Mouse (Mus musculus) gastrocnemius, postnatal 14 days (tissue): Measurements from ENCODE around the gene Ust. TPM values are rescaled to one million over a fixed set of nuclear protein-coding genes. Genes with fewer than 3 reads are reported as not detected.

ENCODE experiments used
- DNase-seq: peaks from one replicate; pipeline ENCODE4 v3.0.0; 2021; ENCODE audit warnings: mixed read lengths
- intact Hi-C: fragments of 180-260 bp; cut with DNase I; formaldehyde crosslinking; loops from one replicate; pipeline ENCODE4 v1.15.1; 2025; ENCODE audit warnings: low total_unique reads
- total RNA-seq, 2 experiments: library from RNA; stranded (reverse); gene quantifications; 2 replicates each; pipeline ENCODE4 v1.2.3; 2021

Gene Ust
- total RNA-seq, 2 experiments from 2014 or later = 2.1 to 2.3 TPM

DNA sequence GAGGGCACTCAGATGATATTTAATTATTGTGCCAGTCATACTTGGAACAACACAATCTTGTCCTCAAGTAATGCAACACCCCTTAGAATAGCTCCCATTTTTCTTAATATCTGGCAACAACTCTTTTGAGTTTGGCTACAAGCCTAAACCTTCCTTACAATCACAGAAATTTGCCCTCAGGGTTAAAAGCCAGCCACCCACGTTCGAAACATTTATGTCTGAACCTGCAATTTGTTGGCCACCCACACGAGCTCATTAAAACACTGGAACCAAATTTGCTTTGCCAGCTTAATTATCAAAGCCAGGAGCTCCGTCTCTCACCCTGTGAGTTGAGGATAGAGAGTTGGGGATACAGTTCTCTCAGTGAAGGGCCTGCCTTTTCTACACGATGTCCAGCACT, 70.9 kb downstream of the Ust start:
- DNase-seq = no peak
- intact Hi-C loops = no loop called here

DNA sequence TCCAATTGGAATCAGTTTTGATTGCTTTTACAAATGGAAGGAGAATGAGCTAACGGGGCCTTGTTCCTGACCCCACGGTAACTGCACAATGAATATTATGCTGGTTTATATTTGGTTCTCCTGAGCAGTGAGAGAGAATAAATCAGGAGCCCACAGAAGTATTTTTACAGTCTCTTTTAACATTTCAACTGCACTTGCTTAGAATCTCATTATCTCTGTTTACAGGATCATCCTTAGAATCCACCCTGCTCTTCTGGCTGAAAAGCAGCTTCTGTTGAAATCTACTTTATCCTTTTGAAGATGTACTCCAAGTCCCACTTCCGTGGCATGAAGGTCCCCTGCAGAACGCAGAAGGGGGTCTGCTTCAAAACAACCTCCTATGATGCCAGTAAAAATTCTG, 71.7 kb downstream of the Ust start:
- no peak for DNase-seq
- intact Hi-C loops = no loop called here

DNA sequence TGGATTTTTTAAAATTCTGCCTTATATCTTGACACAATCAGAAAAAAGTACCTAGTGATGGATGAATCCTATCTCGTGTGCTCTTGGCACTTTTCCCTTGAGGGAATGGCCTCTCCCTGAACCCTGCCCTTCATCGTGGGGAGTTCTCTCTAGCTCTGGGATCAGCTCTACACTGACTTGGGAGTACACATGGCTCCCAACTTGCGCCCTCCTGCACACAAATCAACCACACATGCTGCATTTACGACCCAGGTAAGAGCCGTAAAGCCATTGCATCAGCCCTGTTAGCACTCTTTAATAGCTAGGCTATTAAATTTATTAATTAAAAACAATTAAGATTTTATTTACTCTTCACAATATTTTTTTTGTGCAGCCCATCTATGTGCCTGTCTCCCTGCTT, 74.6 kb downstream of the Ust start:
- no peak for DNase-seq
- intact Hi-C loops = no loop called here

DNA sequence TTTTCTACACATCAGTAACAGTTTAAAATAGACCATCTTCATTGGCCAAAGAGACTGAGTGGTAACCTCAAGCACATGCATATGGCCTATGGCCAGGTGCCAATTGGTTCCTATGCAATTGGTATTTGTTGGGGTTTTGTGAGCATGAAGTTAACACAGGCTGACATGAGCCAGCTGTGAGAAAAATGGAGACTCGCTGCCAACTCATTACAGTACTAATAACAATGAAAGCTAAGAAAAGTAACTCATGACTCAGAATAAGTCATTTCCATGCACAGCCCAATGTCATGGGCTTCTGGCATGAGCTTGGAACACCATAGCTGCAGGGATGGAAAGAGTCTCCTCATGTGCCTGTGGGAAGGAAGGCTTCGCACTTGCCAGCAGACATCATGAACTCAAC, 86.8 kb downstream of the Ust start:
- DNase-seq = peak; percentile 19
- intact Hi-C loops = no loop called here

DNA sequence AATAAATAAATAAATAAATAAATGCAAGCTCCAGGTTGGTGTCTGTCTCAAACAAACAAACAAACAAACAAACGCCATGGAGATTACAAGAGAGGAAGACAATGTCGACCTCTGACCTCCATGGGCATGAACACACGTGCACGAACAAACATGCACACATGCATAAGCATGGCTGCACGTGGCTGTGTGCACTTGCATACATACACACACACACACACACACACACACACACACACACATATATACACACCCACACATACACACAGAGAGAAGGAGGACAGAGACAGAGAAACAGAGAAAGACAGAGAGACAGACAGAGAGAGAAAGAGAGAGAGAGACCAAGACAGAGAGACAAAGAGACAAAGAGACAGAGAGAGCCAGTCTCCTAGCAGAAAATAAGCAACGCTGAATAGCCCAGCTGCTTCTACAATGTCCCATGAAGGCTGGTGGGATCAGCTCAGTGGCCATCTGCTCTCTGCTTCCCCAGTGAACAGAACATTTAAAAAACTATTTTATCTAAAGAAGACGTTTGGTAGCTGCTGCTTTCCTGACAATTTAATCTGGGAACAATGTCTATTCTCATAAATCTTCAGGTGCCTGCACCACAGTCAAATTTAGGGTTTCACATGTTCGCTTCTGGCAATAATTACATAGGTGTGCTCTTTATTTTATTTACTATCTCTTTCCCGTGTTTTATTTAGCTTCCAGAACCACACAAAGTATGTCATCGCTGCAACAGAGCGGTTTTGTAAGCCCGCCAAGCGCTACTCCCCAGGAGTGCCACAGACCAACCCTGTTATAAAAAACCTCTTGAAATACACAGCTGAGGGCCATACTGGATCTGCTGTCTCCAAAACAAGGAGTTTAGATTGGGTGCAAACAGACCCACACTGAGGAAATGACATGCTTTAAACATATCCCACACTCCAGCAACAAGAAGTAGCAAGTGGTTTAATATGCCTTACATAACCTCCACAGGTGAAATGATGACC, 89.5 kb downstream of the Ust start:
- no peak for DNase-seq
- intact Hi-C loops = no loop called here

DNA sequence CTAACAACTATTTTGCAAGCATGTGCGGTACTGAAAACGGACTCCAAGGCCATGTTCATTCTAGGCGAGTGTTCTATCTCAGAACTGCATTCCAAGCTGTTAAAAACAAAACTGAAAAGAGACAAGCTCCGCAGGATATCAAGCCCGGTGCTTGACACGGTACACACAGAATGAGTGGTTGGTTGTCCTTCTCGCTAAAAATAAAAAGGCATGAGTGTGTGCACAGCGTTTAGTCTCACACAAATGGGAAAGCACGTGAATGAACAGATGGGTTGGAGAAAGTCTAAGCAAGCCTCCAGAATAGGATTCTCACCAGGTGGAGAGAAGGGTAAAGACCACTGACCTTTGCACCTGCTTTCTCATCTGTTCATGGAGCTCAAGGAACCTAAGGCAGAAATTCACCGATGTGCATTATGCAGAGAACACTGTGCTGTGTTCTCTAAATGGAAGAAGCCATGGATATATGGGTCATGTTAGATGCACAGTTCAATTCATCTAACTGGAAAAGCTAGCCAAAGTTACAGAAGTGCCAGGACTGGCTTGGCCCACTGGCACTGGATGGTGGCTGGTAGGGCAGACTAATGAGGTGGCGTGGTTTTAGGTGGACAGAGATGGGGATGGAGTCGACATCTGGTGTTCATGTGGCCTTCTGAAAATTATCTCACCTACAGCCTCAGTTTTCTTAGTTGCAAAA, 90.8 kb downstream of the Ust start:
- intact Hi-C loops = no loop called here
- DNase-seq = no peak

DNA sequence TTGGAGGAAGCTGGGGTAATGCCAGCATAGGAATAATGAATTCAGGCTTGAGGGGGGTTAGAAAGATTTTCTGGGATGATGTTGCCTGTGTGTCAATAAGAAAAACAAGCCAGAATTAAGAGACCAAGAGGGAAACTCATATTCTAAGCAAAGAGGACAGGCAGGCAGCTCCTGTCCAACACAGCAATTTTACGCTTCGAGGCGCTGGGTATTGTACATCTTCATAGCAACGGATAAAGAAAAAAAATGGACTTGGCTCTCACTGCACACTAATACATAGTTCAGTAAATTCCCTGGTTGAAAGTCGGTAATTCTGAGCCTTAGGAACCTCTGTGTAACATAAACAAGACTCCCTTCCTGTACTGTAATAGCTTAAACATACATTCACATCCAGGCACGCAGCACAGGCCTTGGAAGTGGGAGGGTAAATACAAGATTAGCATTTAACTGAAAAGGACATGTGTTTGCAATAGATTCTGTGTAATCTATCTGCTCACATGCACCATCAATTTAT, 99.1 kb downstream of the Ust start:
- DNase-seq = no peak
- intact Hi-C loops = no loop called here

DNA sequence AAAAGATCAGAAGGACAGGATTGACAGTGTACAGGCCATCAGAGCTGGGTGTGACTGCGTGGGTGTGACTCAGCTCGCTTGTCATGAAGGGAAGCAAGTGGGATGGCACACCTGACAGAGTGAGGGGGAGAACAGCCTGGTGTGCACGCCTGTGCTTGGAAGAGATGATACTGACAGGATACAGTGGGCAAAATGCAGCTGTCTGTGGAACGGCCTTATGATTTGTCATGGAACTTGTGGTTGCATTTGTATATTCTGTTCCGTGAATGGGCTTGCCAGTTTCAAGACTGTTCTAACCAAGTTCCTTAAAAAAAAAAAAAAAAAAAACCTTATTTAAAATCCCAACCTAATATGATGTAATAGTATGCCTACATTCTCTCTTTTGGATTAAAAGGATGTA, 103.2 kb downstream of the Ust start:
- intact Hi-C loops = no loop called here
- DNase-seq = no peak

DNA sequence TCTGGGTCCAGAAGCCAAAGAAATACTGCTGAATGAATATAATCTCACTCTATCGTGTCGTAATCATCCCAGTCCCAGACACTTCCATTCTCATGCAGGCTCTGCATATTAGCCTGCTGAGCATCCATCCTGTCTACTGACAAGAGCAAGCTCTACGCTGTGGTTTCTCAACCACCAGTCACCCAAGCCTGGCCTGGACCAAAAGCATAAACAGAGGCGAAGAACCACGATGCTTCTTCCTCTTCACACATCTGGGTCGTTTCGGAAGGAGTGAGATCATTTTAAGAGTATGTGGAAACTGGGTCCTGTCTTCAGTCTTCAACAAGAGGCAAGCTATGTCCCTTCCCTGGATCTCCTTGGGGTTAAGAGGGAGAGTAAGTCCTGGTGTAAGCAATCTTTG, 103.6 kb downstream of the Ust start:
- intact Hi-C loops = no loop called here
- no peak for DNase-seq

DNA sequence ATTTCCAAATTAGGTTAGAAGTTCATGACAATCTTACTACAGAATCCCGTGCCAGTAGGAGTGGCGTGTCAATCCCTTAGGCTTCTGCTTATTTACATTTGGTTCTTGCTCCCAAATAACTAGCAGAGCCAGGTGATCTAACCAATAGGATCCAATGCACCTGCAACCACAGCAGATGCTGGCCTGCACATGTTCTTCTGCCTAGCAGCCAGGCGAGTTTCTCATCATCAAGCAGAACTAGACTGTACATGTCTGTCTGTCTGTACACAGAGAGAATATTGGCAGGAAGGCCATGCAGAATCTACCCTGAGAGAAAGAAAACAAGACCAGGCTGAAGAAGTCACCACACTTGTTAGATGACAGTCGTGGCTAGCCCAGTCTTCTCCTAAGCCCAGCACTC, 113.5 kb downstream of the Ust start:
- intact Hi-C loops = no loop called here
- DNase-seq = no peak

DNA sequence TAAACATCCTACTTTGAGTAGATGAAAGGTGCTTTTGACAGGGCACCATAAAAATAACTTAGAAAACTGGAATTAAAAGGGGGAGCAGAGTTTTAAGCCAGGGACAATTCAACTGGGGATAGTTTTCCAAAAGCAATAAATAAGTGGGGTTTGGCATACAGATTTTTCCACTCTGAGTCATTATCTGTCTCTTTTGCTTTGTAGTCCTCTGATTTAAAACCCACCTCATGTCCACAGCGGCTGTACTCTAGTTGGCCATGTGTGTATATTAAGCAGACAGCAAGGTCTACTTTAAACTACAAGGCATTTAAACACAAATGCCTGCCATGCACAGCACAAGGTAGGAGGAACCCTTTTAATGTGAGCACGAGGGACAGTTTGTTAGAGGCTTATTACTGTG, 126.4 kb downstream of the Ust start:
- DNase-seq = no peak
- intact Hi-C loops = no loop called here

DNA sequence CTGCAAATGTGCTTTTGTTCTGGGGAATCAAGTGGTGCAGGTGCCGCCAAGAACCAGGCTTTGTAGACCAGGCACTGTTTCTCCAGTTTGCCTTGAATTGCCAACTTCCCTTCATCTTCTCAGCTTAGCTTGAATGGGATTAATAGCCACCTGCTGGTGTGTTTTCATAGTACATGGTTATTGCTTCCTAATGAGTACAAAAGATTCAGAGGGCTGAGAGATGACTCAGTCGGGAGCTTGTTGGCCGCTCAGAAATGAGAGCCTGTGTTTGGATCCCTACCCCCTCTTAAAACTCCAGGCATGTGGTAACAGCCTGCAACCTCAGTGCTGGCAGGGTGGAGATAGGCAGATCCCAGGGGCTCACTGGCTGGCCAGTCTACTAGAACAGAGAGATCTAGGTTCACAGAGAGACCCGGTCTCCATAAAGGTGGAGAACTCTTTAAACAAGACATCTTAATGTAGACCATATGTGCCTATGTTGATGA, 127.3 kb downstream of the Ust start:
- intact Hi-C loops = no loop called here
- DNase-seq = peak; percentile 48

DNA sequence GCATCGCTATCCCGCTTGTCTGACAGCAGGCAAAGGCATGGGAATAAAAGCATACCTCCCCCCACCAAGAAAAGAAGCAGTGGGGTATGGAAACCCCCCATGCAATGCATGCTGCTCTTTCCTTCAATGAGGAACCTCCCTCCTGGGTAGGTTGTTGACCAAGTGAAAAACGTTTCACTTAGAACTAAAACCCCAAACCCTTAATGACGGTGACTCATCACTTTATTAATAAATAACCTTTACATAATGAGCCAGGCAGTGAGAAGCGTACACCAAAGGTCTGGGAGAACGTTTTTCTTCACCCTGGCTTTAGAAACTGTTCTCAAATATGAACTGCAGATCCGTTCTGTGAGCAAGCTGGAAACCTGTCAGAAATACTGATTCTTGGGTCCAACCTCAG, 130.4 kb downstream of the Ust start:
- intact Hi-C loops = no loop called here
- DNase-seq = no peak

DNA sequence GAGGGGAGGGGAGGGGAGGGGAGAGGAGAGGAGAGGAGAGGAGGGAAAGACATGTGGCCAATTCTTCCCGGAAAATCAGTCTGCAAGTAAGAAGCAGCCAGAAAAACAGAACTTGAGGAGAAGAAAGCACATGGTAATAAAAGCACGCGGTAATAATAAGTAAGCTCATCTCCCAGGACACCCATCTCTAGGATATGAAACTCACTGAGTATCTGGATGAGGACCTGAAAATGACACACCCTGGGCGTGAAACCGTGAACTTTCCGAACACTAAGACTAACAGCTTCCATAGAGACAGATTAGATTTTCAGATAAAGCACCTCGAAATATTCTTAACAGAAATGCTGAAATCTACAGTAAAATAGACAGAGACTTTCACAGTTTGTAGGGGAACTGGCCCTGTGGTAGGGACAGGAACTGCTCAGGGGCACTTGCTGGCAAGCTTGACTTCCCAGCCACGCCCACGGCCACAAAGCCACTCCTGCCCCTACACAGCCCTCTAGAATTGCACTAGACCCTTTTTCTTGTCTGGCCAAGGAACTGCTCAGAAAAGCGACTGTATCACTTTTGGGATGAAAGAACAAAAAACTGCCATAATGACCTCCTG, 148.6 kb downstream of the Ust start:
- intact Hi-C loops = no loop called here

DNA sequence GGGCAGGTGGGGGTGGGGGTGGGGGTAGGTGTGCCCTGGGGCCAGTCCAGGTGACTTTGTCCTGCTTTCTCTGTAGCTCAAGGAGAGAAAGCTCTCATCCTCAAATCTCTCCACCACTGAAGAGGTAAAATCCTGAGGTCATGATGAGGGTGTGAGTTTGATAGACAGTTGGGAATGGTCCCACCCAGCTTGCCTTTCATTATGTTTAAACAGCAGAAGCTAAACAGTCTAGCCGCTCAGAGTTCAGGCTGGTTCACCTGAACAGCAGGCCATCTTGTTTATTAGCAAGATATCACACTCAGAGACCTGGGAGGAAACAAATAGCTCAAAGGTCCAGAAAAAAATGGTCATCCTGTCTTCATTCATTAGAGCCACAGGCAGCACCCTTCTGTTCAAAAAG, 152.8 kb downstream of the Ust start:
- intact Hi-C loops = no loop called here
- DNase-seq = no peak

More for the DNA sequence above, 148.6 kb downstream of the Ust start:
- no peak for DNase-seq

DNA sequence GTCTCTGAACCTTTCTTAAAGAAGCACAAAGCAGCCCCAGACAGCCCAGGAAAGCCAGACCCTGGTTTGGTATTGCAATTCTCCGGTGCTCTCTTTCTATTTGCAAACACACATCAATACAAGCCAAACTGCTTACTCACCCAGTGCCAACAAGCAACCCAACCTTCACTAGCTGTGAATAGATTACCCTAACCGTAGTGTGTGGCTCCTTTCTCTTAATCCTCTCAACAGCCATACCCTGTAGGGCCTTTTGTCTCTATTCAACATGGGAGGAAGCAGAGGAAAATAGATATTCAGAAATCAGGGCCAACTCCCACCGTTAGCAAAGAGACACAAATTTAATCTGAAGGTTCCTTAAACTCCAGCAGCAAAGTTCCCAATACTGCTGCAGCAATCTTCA, 154.4 kb downstream of the Ust start:
- DNase-seq = no peak
- intact Hi-C loops = no loop called here

DNA sequence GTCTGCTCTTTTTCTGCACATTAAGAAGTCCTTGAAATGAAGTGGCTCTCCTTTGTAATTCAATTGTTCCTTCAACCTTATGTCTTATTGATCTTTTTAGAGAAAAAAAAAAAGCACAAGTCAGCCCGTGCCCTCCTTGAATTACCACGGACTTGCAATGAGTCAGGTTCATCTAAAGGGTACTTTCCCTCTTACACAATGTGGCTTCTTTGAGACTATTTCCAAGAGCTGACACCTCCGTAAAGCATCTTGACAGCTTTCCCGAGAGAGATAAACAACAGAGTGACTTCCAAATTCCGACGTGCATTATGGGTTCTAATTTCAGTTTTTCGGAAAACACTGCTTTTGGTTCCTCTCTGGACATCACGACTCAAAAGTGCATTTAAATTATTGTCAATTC, 155.3 kb downstream of the Ust start:
- no peak for DNase-seq
- intact Hi-C loops = no loop called here

DNA sequence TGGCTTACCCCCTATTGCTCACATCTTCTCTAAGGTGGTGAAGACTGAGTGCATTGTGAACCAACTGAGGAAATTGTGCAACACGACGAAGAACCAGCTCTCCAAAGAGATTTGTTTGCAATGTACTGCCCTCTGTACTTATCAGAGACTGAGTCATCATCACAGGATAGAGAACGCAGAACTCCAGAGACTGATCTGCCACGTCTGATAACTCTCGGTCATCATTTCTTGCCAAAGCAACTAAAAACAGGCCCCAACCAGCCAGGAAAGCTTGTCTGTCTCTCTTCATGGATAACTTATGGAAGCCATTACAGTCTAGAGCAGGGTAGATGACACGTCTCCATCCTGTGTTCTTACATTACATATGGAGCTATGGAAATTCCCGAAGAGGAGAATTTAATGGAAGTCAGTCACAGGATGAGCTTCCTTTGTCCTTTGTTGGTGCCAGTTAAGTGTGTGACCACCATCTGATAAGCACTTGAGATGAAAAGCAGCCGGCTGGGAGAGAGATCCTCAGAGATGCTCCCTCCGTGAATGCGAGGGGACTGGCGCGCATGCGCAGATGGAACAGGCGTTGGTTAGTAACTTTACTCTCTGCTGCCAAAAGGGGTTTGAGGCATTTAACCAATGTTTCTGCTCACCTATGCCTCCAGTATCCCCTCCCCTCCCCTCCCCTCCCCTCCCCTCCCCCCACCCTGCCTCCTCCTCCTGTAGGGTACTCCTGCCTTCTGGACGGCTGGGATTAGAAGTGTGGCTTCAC, 160.2 kb downstream of the Ust start:
- intact Hi-C loops = no loop called here
- DNase-seq = no peak

DNA sequence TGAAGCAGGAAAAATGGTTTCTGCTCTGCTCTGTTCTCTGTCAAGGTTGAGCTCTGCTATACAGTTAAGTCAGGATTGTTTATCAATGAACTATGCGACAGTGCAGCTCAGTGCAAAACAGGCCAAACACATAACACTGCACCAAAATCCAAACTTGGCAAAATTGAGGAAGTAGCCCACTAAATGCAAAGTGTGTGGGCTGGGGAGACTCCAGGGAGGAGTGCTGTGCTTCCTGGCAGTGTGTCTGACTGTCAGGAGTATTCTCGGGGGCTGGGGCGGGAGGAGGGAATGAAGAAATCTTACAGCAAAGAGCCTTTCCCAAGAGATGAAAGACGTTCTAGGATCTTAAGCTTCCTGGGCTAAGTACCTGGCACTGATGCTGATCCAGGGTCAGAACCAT, 165.1 kb downstream of the Ust start:
- intact Hi-C loops = no loop called here

DNA sequence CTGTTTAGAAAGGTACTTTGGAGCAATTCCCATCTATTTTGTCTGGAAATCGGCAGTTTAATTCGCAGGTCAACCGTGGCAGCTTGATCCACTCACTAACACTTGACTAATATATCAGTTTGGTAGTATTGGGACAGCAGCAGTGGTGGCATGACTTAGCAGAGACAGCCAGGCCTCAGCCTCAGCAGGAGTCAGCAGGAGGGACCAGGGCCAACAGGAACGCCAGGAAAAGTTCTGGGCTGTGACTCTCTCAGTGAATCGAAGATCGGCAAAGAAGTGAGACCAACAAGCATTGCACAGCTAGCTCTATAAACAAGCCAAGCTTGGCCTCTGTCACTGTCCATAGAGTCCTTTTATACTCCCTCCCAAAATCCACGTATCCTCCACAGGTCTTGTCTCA, 168.0 kb downstream of the Ust start:
- DNase-seq = no peak
- intact Hi-C loops = no loop called here

More for the DNA sequence above, 165.1 kb downstream of the Ust start:
- no peak for DNase-seq
